Mouse (Mus musculus): ENCODE measurements around the gene Pdss1. TPM values are rescaled to one million over a fixed set of nuclear protein-coding genes. Genes with fewer than 3 reads are reported as not detected.

Pdss1 gene
- polyA plus RNA-seq, 2 experiments = 8.8 to 14.0 TPM

- no peak for TF ChIP-seq CTCF (IDR thresholded peaks at IDR 0.05; ENCODE audit: low read depth)
- TF ChIP-seq EP300 (IDR thresholded peaks at IDR 0.05; ENCODE audit: low read depth) = no peak
- no peak overlapping the region for H3K27ac ChIP-seq
- no peak overlapping the region for H3K9ac ChIP-seq (replicated peaks)
- H3K4me2 ChIP-seq (ENCODE audit: low read depth) = no peak overlapping the region
- DNase-seq (ENCODE audit: low read depth in 3 of 3, low spot score in 3 of 3) = no peak
- no peaks in the 10 kb centered on the region for H3K9me3 ChIP-seq (ENCODE audit: control insufficient read depth, low read length)
- no peaks in the 10 kb centered on the region for H3K36me3 ChIP-seq (replicated peaks; ENCODE audit: control insufficient read depth, insufficient read depth, low read depth)
- H3K27me3 ChIP-seq (ENCODE audit: control insufficient read depth, insufficient read depth, low read length) = no peaks in the 10 kb centered on the region
- peaks cover 2 to 6% of the 10 kb centered on the region in 2 experiments for H3K4me1 ChIP-seq (replicated peaks; ENCODE audit: control insufficient read depth in 2 of 2, insufficient read depth in 2 of 2, low read length in 1 of 2)
- no peak for ATAC-seq (ENCODE audit: insufficient read depth)
- no peak overlapping the region for H3K4me3 ChIP-seq (ENCODE audit: insufficient read depth in 1 of 2, low read depth in 2 of 2, low read length in 2 of 2)
- 86% methylated on average over 8 of the region's 8 CpGs for WGBS (ENCODE audit: insufficient replicate concordance)
These were observed 66.9 kb downstream of the Pdss1 start for GRCm38 (mm10) chr2:22962242-22962641.

- H3K27ac ChIP-seq = no peak overlapping the region
- no peaks in the 10 kb centered on the region for H3K36me3 ChIP-seq (replicated peaks; ENCODE audit: control insufficient read depth, insufficient read depth, low read depth)
- no peaks in the 10 kb centered on the region for H3K27me3 ChIP-seq (ENCODE audit: control insufficient read depth, insufficient read depth, low read length)
- DNase-seq (ENCODE audit: low read depth in 3 of 3, low spot score in 3 of 3) (no peak), ATAC-seq (ENCODE audit: insufficient read depth) (no peak)
- H3K4me3 ChIP-seq (ENCODE audit: insufficient read depth in 1 of 2, low read depth in 2 of 2, low read length in 2 of 2) = no peak overlapping the region
- TF ChIP-seq CTCF (IDR thresholded peaks at IDR 0.05; ENCODE audit: low read depth) = no peak
- no peak for TF ChIP-seq EP300 (IDR thresholded peaks at IDR 0.05; ENCODE audit: low read depth)
- no peak overlapping the region for H3K4me2 ChIP-seq (ENCODE audit: low read depth)
- WGBS (ENCODE audit: insufficient replicate concordance) = 76% methylated on average over 3 of the region's 3 CpGs
- no peaks in the 10 kb centered on the region for H3K4me1 ChIP-seq (replicated peaks; ENCODE audit: control insufficient read depth in 2 of 2, insufficient read depth in 2 of 2, low read length in 1 of 2)
- no peaks in the 10 kb centered on the region for H3K9me3 ChIP-seq (ENCODE audit: control insufficient read depth, low read length)
- H3K9ac ChIP-seq (replicated peaks) = no peak overlapping the region
These were observed 67.6 kb downstream of the Pdss1 start for GRCm38 (mm10) chr2:22962970-22963369.

GRCm38 (mm10) chr2:22977387-22977973 is 82.2 kb downstream of the Pdss1 start:
- H3K9me3 ChIP-seq (ENCODE audit: control insufficient read depth, low read length) = no peaks in the 10 kb centered on the region
- no peak overlapping the region for H3K4me3 ChIP-seq (ENCODE audit: insufficient read depth in 1 of 2, low read depth in 2 of 2, low read length in 2 of 2)
- 62% methylated on average over 3 of the region's 3 CpGs for WGBS (ENCODE audit: insufficient replicate concordance)
- H3K9ac ChIP-seq (replicated peaks) = no peak overlapping the region
- DNase-seq (ENCODE audit: low read depth in 3 of 3, low spot score in 3 of 3) (no peak), ATAC-seq (ENCODE audit: insufficient read depth) (no peak)
- no peaks in the 10 kb centered on the region for H3K27me3 ChIP-seq (ENCODE audit: control insufficient read depth, insufficient read depth, low read length)
- no peak overlapping the region for H3K4me2 ChIP-seq (ENCODE audit: low read depth)
- no peak overlapping the region for H3K27ac ChIP-seq
- TF ChIP-seq EP300 (IDR thresholded peaks at IDR 0.05; ENCODE audit: low read depth) (no peak), CTCF (IDR thresholded peaks at IDR 0.05; ENCODE audit: low read depth) (no peak)
- no peaks in the 10 kb centered on the region for H3K36me3 ChIP-seq (replicated peaks; ENCODE audit: control insufficient read depth, insufficient read depth, low read depth)
- no peaks in the 10 kb centered on the region for H3K4me1 ChIP-seq (replicated peaks; ENCODE audit: control insufficient read depth in 2 of 2, insufficient read depth in 2 of 2, low read length in 1 of 2)

- Histone ChIP-seq H3K4me1 (replicated peaks; ENCODE audit: control insufficient read depth in 2 of 2, insufficient read depth in 2 of 2, low read length in 1 of 2) (no peaks in the 10 kb centered on the region; a peak in 1 of 4 replicates), H3K4me3 (ENCODE audit: insufficient read depth in 1 of 2, low read depth in 2 of 2, low read length in 2 of 2) (no peak overlapping the region), H3K36me3 (replicated peaks; ENCODE audit: control insufficient read depth, insufficient read depth, low read depth) (no peaks in the 10 kb centered on the region), H3K27ac (no peak overlapping the region), H3K4me2 (ENCODE audit: low read depth) (no peak overlapping the region), H3K27me3 (ENCODE audit: control insufficient read depth, insufficient read depth, low read length) (no peaks in the 10 kb centered on the region), H3K9me3 (ENCODE audit: control insufficient read depth, low read length) (no peaks in the 10 kb centered on the region), H3K9ac (replicated peaks) (no peak overlapping the region)
- ATAC-seq (ENCODE audit: insufficient read depth) (no peak), DNase-seq (ENCODE audit: low read depth in 3 of 3, low spot score in 3 of 3) (no peak)
- WGBS (ENCODE audit: insufficient replicate concordance) = 79% methylated on average over 2 of the region's 2 CpGs
- TF ChIP-seq CTCF (IDR thresholded peaks at IDR 0.05; ENCODE audit: low read depth) = no peak
- TF ChIP-seq EP300 (IDR thresholded peaks at IDR 0.05; ENCODE audit: low read depth) = no peak
These were observed 90.8 kb downstream of the Pdss1 start for GRCm38 (mm10) chr2:22985973-22986657.

Other genes with a start within 250 kb of the Pdss1 start
- 4.3 and 7.3 TPM in 2 replicates for gene Apbb1ip, start 121.4 kb upstream of the Pdss1 start, polyA plus RNA-seq (2012; rRNA removed)
- 10.6 and 12.2 TPM in 2 replicates for gene Apbb1ip, start 121.4 kb upstream of the Pdss1 start, polyA plus RNA-seq (2014; fragmentation: Nextera tagmentation; extraction: Ambion mirVana)
- gene Abi1, start 144.7 kb downstream of the Pdss1 start, polyA plus RNA-seq (2012; rRNA removed) = 22.4 and 24.4 TPM in 2 replicates
- 14.8 and 16.2 TPM in 2 replicates for gene Abi1, start 144.7 kb downstream of the Pdss1 start, polyA plus RNA-seq (2014; fragmentation: Nextera tagmentation; extraction: Ambion mirVana)
- 3.2 and 6.1 TPM in 2 replicates for gene Acbd5, start 172.6 kb downstream of the Pdss1 start, polyA plus RNA-seq (2012; rRNA removed)
- gene Acbd5, start 172.6 kb downstream of the Pdss1 start, polyA plus RNA-seq (2014; fragmentation: Nextera tagmentation; extraction: Ambion mirVana) = 10.4 and 11.1 TPM in 2 replicates